Mouse (Mus musculus): Measurements from ENCODE around the gene Slc9a9.

DNA sequence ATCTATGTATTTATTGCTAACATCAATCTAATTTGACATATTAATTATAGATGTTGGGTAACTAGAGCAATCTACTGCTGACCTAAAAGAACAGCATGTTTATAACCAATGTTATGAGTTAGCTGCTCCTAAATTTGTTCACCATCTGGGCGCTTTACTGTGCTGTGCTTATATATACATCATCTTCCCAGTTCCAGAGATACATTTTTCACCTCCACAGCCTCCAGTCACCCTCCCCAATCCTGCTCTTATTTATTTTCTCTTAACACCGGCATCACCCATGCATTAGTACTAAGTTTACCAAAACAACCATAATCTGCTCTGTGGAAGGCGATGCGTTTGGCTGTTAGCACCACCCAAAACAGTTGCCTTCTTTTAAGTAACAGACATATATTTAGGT, 391.0 kb downstream of the Slc9a9 start:
- TF ChIP-seq CTCF (IDR thresholded peaks at IDR 0.05; ENCODE audit: low read depth) (no peak), EP300 (IDR thresholded peaks at IDR 0.05; ENCODE audit: low read depth) (no peak)
